Mouse (Mus musculus): ENCODE data around the gene Olfr1306. TPM values are rescaled to one million over a fixed set of nuclear protein-coding genes. Genes with fewer than 3 reads are reported as not detected.

The Olfr1306 gene
- not detected in 2 replicates for polyA plus RNA-seq (2014; fragmentation: Nextera tagmentation; extraction: Ambion mirVana)

DNA sequence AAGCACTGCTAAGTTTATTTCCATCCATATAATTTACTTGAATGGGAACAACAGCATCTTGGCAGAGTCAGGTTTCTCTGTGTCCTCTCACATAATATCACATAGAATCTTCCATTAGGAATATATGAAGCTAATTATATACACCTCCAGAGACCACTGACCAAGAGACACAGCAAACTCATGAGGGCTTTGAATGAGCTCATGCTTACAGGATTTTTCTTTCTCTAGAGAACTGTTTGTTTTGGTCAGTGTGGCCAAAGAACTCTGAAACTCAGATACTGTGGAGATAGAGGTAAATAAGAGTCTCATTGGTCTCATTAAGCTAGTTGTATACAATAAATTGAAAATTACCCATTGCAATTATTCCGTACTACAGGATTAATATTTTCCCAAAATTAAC is at the start of gene Olfr1306:
Olfr1306 (minus strand) TSS at position 101 of the 400 bp plus-strand sequence.
- no peak within 1 kb of the TSS for H3K4me3 ChIP-seq (ENCODE audit: low read length)
- H3K4me2 ChIP-seq (replicated peaks; ENCODE audit: low read depth, low read length): no peak within 1 kb of the TSS
- H3K4me1 ChIP-seq (ENCODE audit: control insufficient read depth, insufficient read depth, low read length): no peaks in the 10 kb centered on the region
- H3K9me3 ChIP-seq (ENCODE audit: control insufficient read depth, low read length): no peaks in the 10 kb centered on the region; the same call in 1 of the 2 replicates
- no peak within 1 kb of the TSS for H3K9ac ChIP-seq (ENCODE audit: low read depth, low read length)
- no peak within 1 kb of the TSS for H3K27ac ChIP-seq (ENCODE audit: low read depth, low read length)
- H3K36me3 ChIP-seq (ENCODE audit: control insufficient read depth, insufficient read depth, low read length): no peaks in the 10 kb centered on the region
- H3K27me3 ChIP-seq (ENCODE audit: control insufficient read depth, insufficient read depth, low read length): no peaks in the 10 kb centered on the region
- 82% methylated on average over 1 of the region's 1 CpGs for WGBS
- no peak for ATAC-seq (ENCODE audit: low FRiP score, low TSS enrichment)

DNA sequence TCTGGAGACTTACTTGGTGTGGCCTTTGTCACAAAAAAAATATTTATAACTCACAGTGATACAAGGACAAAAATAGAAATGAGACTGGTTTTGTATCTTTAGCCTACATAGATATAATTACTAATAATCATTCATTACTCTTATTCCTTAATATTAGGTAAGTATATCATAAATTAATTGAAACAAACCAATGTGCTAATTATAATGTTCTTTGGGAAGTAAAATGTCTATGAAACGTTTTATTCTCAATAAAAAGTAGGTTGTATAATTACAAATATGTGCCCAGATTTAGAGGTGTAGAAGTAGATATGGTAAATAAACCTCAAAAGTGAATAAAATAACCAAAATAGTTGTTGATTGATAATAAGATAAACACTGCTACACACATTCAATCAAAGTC is 48.8 kb upstream of the Olfr1306 start, which contains the start of gene Olfr1308:
Olfr1308 (minus strand) TSS at position 101 of the 400 bp plus-strand sequence.
- no peaks in the 10 kb centered on the region for H3K36me3 ChIP-seq (ENCODE audit: control insufficient read depth, insufficient read depth, low read length)
- no peaks in the 10 kb centered on the region for H3K9me3 ChIP-seq (ENCODE audit: control insufficient read depth, low read length)
- H3K4me2 ChIP-seq (replicated peaks; ENCODE audit: low read depth, low read length): no peak within 1 kb of the TSS
- H3K27me3 ChIP-seq (ENCODE audit: control insufficient read depth, insufficient read depth, low read length): no peaks in the 10 kb centered on the region
- H3K9ac ChIP-seq (ENCODE audit: low read depth, low read length): no peak within 1 kb of the TSS
- no peak within 1 kb of the TSS for H3K4me3 ChIP-seq (ENCODE audit: low read length)
- no peak for ATAC-seq (ENCODE audit: low FRiP score, low TSS enrichment)
- H3K27ac ChIP-seq (ENCODE audit: low read depth, low read length): no peak within 1 kb of the TSS
- H3K4me1 ChIP-seq (ENCODE audit: control insufficient read depth, insufficient read depth, low read length): no peaks in the 10 kb centered on the region
- WGBS: 67% methylated on average over 1 of the region's 1 CpGs

DNA sequence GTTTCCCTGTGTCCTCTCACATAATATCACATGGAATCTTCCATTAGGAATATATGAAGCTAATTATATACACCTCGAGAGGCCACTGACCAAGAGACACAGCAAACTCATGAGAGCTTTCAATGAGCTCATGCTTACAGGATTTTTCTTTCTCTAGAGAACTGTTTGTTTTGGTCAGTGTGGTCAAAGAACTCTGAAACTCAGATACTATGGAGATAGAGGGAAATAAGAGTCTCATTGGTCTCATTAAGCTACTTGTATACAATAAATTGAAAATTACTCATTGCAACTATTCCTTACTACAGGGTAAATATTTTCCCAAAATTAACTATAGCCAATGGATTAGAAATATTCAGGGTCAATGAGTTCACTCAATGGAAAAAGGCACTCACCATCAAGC is 33.3 kb upstream of the Olfr1306 start, which contains the start of gene Olfr1307:
Olfr1307 (minus strand) TSS at position 101 of the 400 bp plus-strand sequence.
- Histone ChIP-seq H3K9ac (ENCODE audit: low read depth, low read length) (no peak within 1 kb of the TSS), H3K27ac (ENCODE audit: low read depth, low read length) (no peak within 1 kb of the TSS), H3K36me3 (ENCODE audit: control insufficient read depth, insufficient read depth, low read length) (no peaks in the 10 kb centered on the region), H3K4me2 (replicated peaks; ENCODE audit: low read depth, low read length) (no peak within 1 kb of the TSS), H3K4me3 (ENCODE audit: low read length) (no peak within 1 kb of the TSS), H3K9me3 (ENCODE audit: control insufficient read depth, low read length) (no peaks in the 10 kb centered on the region), H3K27me3 (ENCODE audit: control insufficient read depth, insufficient read depth, low read length) (no peaks in the 10 kb centered on the region), H3K4me1 (ENCODE audit: control insufficient read depth, insufficient read depth, low read length) (no peaks in the 10 kb centered on the region)
- WGBS: 85% methylated on average over 1 of the region's 1 CpGs
- no peak for ATAC-seq (ENCODE audit: low FRiP score, low TSS enrichment)

DNA sequence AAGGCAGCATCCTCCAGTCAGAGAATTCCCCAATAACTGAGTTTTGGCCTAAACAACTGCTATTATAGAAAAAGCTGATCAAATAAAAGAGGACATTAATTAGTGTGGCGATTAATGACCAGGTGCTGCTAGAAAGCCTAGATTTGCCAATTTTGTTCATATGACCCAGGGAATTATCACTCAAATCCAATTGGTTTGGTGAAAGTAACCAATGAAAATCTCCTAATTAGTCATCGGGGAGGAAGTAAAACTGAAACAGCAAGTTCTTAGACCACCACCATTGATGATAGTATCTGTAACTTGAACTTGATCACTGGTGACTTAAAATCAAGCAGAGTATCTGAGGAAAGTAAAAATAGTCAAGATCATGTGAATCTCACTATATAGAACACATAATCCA is 39.0 kb downstream of the Olfr1306 start, which contains the start of gene Olfr1305:
Olfr1305 (minus strand) TSS at position 101 of the 400 bp plus-strand sequence.
- Histone ChIP-seq H3K9ac (ENCODE audit: low read depth, low read length) (no peak within 1 kb of the TSS), H3K9me3 (ENCODE audit: control insufficient read depth, low read length) (no peaks in the 10 kb centered on the region; the same call in 1 of the 2 replicates), H3K27ac (ENCODE audit: low read depth, low read length) (no peak within 1 kb of the TSS), H3K36me3 (ENCODE audit: control insufficient read depth, insufficient read depth, low read length) (no peaks in the 10 kb centered on the region), H3K4me3 (ENCODE audit: low read length) (no peak within 1 kb of the TSS), H3K4me2 (replicated peaks; ENCODE audit: low read depth, low read length) (no peak within 1 kb of the TSS), H3K4me1 (ENCODE audit: control insufficient read depth, insufficient read depth, low read length) (no peaks in the 10 kb centered on the region), H3K27me3 (ENCODE audit: control insufficient read depth, insufficient read depth, low read length) (no peaks in the 10 kb centered on the region)
- ATAC-seq (ENCODE audit: low FRiP score, low TSS enrichment): no peak
- WGBS: 92% methylated on average over 2 of the region's 2 CpGs

Other genes with a start within 250 kb of the Olfr1306 start
- gene Olfr1301, start 165.3 kb downstream of the Olfr1306 start, polyA plus RNA-seq (2014; fragmentation: Nextera tagmentation; extraction: Ambion mirVana): not detected in 2 replicates
- gene Olfr1302, start 138.8 kb downstream of the Olfr1306 start, polyA plus RNA-seq (2014; fragmentation: Nextera tagmentation; extraction: Ambion mirVana): not detected in 2 replicates
- gene Olfr1303, start 95.9 kb downstream of the Olfr1306 start, polyA plus RNA-seq (2014; fragmentation: Nextera tagmentation; extraction: Ambion mirVana): not detected in 2 replicates
- not detected in 2 replicates for gene Olfr1305, start 39.1 kb downstream of the Olfr1306 start, polyA plus RNA-seq (2014; fragmentation: Nextera tagmentation; extraction: Ambion mirVana)
- not detected in 2 replicates for gene Olfr1307, start 33.2 kb upstream of the Olfr1306 start, polyA plus RNA-seq (2014; fragmentation: Nextera tagmentation; extraction: Ambion mirVana)
- gene Olfr1308, start 48.7 kb upstream of the Olfr1306 start, polyA plus RNA-seq (2014; fragmentation: Nextera tagmentation; extraction: Ambion mirVana): not detected in 2 replicates
- not detected in 2 replicates for gene Olfr1309, start 74.0 kb upstream of the Olfr1306 start, polyA plus RNA-seq (2014; fragmentation: Nextera tagmentation; extraction: Ambion mirVana)
- gene Olfr1310, start 96.4 kb upstream of the Olfr1306 start, polyA plus RNA-seq (2014; fragmentation: Nextera tagmentation; extraction: Ambion mirVana): not detected in 2 replicates
- not detected in 2 replicates for gene Olfr1311, start 108.1 kb upstream of the Olfr1306 start, polyA plus RNA-seq (2014; fragmentation: Nextera tagmentation; extraction: Ambion mirVana)
- not detected in 2 replicates for gene Olfr1312, start 134.0 kb upstream of the Olfr1306 start, polyA plus RNA-seq (2014; fragmentation: Nextera tagmentation; extraction: Ambion mirVana)
- gene Olfr1313, start 161.6 kb upstream of the Olfr1306 start, polyA plus RNA-seq (2014; fragmentation: Nextera tagmentation; extraction: Ambion mirVana): not detected in 2 replicates
- gene Olfr1314, start 180.5 kb upstream of the Olfr1306 start, polyA plus RNA-seq (2014; fragmentation: Nextera tagmentation; extraction: Ambion mirVana): not detected in 2 replicates
- not detected in 2 replicates for gene Olfr1315-ps1, start 199.2 kb upstream of the Olfr1306 start, polyA plus RNA-seq (2014; fragmentation: Nextera tagmentation; extraction: Ambion mirVana)
- gene Olfr1316, start 218.7 kb upstream of the Olfr1306 start, polyA plus RNA-seq (2014; fragmentation: Nextera tagmentation; extraction: Ambion mirVana): not detected in 2 replicates
- not detected in 2 replicates for gene Olfr1317, start 224.1 kb upstream of the Olfr1306 start, polyA plus RNA-seq (2014; fragmentation: Nextera tagmentation; extraction: Ambion mirVana)
- 0.09 TPM in 1 of 2 replicates, not detected in the other for gene Olfr1318, start 237.9 kb upstream of the Olfr1306 start, polyA plus RNA-seq (2014; fragmentation: Nextera tagmentation; extraction: Ambion mirVana)